Mouse (Mus musculus): ENCODE results near the gene Hoxd4.

The Hoxd4 gene

DNA sequence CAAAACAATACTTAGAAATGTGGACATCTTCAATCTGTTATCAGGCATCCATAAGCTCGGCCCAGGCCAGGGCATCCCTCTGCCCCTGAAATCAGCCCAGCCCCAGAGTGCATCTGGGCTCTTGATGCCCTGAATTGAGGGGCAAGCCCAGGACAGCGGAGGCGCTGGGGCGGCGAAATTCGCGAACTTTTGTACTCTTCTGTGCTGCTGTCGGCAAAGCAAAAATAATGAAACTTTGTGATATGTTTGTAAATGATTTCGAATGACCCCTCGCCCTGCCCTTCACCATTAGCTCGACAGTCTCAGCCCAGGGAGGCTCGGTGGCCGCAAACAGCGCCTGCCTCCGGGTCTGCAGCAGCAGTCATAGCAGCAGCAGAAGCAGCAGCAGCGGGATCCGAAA lies 13.4 kb downstream of the Hoxd4 start:
- intact Hi-C loops (cut with DNase I), result no loop called here

DNA sequence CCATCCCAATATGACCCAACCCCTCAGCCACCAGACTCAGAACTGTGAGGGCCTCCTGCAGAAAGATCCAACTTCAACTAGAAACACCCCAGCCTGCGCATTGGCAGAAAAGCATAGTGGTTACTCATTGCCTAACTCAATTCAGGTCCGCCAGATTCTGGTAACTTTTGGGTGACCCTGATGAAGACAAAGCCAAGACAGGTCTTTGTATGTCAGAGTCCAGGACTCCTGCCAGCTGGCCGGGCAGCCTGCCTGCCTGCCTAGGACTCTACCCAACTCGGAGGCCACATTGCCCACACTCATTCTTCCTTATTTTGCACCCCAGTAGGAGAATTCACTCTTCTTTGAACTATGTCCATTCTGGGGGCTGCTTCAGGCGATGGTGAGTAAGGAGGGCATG lies 14.8 kb downstream of the Hoxd4 start, which contains the start of gene Gm28230:
Gene Gm28230 (plus strand): TSS at position 178 of the 400 bp plus-strand sequence.
- intact Hi-C loops (cut with DNase I), result no loop called here

DNA sequence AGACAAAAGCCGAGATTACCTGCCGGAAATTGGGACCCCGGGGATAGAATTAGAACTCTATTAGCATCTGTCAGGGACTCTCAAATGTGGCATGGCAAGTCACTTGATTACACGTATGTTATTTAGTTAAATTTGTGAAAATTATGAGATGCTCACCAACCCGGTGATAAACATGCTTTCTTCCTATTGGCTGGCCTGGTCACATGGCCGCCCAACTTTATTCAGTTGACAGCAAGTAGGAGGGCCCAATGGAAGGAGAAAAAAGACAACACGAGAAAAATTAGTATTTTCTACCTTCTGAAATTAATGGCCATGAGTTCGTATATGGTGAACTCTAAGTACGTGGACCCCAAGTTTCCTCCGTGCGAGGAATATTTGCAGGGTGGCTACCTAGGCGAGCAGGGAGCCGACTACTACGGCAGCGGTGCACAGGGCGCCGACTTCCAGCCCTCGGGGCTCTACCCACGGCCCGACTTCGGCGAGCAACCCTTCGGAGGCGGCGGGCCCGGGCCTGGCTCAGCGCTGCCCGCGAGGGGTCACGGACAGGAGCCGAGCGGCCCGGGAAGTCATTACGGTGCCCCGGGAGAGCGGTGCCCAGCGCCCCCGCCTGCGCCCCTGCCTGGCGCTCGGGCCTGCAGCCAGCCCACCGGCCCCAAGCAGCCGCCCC lies 15.4 kb downstream of the Hoxd4 start:
- intact Hi-C loops (cut with DNase I), result no loop called here

DNA sequence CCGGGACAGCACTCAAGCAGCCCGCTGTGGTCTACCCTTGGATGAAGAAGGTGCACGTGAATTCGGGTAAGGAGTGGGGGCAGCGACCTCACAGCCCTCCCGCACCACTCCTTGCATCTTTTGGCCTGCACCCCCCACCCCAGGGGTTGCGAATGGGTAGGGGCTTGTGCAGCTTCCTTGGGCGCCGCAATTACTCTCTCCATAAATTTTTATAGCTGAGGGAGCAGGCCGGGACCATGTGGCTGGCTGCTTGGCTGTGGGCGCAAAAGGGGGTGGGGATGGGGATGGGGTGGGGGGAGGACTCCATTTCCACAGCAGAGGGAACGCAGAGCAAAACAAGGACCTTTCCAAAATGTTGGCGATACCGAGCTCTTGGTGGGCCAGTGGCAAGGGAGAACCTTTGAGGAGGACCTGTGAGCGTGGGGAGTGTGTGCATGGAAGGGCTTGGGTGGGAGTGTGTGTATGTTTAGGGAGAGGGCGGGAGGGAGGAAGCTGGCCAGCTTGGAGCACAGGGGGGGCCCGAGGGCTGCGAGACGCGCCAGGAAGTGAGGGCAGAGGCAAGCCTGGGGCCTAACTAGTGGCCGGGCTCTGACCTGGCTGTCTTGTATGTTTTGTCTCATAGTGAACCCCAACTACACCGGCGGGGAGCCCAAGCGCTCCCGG lies 16.0 kb downstream of the Hoxd4 start:
- intact Hi-C loops (cut with DNase I), result no loop called here

DNA sequence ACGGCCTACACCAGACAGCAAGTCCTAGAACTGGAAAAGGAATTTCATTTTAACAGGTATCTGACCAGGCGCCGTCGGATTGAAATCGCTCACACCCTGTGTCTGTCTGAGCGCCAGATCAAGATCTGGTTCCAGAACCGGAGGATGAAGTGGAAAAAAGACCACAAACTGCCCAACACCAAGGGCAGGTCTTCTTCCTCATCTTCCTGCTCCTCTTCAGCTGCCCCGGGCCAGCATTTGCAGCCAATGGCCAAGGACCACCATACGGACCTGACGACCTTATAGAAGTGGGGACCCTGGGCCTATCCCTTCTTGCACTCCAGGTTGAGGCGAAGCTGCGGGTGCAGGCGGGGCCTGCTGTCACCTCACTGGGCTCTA lies 16.6 kb downstream of the Hoxd4 start:
- intact Hi-C loops (cut with DNase I), result no loop called here

DNA sequence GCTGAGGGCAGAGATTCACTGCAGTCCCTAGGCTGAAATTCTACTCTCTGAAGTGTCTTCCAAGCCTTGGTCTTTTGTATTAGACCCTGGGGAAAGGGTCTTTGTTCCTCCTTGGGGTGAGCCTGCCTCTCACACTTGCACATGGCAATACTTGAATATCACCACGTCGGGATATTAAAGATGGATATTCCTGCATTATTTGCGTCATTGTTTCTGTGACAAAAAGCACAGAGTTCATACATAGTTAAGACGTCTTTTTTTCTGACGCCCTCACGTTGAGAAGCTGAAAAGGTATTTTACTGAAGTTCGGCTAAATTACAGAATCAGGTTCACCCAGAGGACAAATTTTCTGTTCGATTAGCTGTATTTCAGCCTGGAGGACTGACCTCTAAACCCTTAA lies 18.6 kb downstream of the Hoxd4 start:
- intact Hi-C loops (cut with DNase I), result no loop called here

DNA sequence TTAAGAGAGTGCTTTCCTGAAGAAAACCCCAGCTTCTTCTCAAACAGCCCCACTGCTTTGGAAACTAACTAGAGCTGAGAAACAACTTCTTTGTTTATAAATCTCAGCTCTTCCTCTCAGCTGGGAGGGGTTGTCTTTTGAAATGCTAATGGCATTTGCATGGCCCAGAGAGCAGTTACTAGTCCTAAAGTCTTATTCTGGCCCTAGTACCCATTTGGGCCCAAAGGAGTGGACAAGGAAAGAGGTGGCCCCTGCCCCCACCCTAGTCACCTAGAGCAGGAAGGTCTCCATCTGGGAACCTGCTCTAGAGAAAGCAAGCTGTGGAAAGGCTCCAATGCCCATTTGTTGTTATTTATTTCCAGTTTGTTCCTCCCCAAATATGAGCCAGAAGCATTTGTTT lies 19.3 kb downstream of the Hoxd4 start:
- intact Hi-C loops (cut with DNase I), result no loop called here

DNA sequence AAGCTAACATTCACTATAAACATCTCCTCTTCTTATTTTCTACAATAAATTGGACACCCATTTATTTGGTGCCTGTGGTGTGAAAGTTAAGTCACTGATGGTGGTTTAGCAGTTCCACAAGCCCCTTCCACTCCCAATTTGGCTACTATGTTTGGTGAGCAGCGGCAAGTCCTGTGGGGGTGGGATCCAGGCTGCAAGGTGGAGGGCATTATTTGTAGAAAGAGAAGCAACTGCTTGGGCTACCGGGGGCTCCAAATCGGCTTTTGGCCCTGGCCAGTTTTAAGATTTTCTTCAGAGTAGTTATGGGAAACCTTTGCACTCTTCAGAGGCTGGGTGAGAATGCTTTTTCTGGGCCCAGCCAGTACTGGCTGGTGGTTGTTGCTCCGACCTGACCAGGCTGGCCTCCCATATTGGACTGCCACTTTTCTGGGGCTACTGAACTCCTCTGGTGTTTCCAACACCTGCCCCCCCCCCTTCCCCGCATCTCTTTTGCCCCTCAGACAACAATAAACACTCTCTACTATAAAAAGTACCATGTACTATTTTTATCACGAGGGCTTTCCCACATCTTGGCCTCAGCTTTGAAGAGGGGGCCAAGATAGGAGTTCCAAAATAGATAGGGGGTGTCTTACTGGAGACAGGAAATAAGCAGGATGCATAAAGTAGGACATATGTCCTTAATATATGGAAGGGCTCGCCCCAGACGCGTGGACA lies 20.2 kb downstream of the Hoxd4 start:
- intact Hi-C loops (cut with DNase I), result no loop called here

DNA sequence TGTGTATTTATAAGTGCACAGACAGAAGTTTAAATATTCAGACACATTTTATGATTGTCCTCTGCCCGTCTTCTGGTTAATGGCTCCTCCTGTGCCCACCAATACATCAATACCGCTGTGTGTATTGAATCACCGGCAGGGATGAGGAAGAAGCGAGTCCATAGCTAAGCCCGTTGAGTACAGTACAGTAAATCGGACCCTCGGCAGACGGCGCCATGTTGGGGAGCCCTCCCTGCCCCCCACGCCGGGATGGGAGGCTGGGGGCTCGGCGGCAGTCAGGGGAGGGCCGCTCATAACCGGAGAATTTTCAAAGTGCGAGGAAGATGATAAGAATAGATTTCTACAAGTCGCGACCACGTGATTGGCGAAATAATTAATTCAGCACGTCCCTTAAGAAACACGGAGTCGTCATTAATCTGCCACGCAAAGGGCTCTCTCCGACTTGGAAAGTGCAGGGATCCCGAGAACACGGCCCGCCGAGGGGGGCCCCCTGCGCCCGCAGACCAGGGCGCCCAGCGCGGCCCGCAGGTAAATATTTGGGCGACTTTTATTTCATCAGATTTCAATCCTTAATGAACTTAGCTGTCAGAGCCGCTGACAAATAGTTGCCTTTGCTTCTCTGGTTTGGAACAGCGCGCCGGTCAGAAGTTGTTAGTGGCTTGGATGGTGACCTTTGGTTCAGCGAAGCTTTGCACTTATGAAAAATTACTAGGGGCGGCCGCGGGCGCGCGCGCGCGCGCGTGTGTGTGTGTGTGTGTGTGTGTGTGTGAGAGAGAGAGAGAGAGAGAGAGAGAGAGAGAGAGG lies 21.0 kb downstream of the Hoxd4 start:
- intact Hi-C loops (cut with DNase I), result no loop called here

DNA sequence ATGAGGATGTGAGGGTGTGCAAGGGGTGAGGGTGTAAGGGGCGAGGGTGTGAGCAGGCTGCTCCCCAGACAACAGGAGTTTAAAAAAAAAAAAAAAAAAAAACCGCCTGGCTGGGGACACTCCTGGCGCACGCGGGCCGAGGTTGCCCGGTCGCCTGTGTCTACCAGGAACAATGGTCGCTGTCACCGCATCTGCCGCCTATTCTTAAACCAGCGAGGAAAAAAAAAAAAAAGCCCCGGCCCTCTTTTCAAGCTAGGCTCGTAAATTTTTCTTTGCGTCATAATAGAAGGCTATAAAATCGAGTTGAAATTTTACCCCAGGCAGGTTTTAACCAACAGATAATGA lies 21.6 kb downstream of the Hoxd4 start:
- intact Hi-C loops (cut with DNase I), result no loop called here

DNA sequence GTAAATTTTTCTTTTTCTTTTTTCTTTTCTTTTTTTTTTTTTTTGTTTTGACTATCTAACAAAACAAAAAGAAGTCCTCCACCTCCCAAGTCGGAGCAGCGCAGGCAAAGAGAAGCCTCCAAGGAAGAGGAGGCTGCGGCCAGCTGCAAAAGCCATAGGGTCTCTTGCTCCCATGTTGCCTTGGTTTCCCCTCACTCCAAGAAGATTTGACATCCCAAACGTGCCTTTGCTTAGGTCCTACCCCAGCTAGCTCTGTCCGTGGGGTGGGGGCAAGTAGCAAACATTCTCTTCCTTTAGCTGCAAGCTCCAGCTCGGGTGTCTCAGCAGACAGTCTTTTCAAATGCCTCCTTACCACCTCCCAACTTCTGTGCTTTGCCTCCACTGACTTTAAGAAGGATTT lies 22.0 kb downstream of the Hoxd4 start:
- intact Hi-C loops (cut with DNase I), result no loop called here

DNA sequence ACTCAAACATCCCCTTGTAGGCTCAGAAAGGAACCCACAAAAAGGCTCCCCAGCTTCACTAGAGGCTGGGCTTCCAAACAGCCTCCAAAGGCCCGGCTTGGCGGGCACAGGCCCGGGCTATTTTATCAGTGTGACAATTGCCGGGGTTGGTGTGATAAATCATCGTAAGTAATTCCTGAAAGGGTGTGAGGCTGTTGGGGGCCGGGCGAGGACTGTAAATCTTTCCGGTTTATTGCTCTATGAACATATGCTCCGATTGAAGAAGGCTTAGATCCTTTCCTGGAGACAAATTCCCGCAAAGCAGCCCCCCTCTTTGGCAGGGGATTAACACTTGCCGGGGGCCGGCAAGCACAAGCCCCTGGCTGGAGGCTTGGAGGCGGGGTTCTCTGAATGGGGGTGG lies 22.7 kb downstream of the Hoxd4 start:
- intact Hi-C loops (cut with DNase I), result no loop called here

DNA sequence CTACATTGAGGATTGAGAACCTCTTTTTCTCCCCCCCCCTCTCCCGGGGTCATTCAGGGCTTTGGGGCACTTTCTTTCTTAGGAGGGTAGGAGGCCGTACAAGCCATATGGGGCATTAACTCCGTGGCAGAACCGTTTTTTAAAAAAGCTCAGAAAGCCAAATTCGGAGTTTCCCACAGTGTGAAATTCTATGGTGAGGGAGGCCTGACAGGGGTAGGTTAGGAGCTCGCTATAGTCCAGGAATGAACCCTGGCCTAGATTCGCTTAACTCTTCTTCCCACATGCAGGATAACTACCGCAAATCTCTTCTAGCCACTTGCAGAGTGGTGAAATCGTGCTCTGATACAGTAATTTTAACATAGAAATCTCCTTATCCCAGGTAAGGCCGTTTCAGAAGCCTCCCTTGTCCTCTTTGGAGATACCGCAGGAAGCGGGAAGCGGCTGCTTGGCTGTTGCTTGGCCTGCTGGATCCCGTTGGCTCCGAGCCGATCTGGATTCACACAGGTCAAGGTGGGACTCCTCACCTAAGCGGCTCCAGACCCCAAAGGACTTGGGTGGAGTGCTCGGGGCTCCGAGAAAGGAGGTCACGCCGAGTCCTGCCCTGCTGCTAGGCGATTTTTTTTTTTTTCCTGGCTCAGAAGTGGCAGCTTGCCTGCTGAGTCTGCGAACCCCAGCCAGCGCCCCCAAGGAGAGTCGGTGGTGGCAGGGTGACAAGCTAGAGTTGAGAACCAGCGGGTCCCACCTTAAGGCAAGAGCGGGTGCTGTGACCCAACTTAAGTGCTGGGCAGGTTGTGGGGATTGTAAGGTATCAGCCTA lies 23.5 kb downstream of the Hoxd4 start:
- intact Hi-C loops (cut with DNase I), result no loop called here

DNA sequence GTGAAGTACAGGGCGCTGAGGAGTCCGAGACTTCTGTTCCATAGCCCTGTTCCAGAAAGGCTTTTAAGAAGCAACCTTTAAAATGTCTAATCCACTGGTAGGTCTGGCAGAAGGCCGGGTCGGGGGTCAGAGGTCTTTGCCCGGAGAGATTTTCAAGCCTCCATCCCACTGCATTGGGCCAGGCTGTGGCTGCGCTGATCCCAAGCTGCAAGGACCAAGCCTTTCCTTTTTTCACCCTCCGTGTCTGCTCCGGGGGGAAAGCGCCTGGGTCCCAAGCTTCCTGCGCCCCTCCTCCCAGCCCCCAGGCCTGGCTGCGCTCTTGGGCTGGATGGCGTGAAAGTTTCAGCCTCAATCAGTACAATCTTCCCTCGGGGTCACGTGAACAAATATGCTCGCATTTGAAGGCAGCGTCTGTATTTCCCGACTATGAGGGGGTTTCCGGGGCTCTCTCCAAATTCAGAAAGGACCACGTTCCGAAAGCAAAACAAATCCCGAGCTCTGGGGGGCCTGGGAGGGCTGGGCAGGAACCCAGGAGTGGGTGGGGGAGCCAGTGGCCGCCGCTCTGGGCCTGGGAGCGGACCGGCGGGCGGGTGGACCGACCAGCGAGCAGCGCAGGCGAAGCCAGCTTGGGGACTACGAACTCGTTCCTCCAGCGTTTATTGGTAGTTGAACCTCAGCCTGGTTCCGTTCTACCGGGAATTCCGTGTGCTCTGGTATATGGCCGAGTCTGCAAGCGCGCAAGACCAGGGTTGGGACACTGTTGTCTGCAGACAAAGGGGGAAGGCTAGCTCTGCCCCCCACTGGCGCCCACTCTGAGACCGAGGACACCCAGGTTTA lies 24.3 kb downstream of the Hoxd4 start:
- intact Hi-C loops (cut with DNase I), result no loop called here

DNA sequence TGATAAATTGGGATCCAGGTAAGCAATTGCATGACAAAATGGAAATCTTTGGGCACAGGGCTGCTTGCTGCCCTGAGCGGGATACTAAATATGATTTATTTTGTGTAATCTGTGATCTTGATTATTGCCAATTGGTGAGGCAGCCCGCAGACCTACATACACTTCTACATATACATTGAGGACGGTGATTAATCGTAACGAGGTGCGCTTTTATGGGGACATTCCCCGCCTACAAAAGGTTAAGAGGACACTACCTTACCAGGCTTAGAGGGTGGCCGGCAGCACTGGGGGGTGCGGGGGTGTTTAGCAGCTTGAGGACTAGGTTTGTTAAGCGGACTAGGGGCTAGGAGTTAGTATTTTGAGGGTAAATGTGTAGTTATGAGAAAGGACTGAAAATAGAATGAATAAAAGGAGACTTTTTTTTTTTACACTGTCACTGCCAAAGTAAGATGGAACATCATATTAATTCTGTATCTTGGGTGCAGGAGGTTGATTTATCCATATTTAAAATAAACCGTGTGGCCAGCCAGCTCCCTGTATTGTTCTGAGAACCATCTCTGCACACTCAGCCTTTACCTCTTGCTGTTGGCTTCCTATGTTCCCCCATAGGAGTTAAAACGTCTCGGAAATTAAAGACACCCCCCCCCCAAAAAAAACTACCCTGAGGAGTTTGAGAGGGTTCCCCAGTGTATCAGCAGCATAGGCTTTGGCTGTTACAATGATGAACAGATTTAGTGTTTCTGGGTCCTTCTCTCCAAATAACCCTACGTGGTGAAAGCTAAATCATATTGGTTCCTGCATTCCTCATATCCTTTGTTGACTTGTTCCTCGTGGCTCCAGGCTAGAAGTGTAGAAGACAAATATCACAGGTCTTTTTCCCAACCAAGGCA lies 25.2 kb downstream of the Hoxd4 start:
- intact Hi-C loops (cut with DNase I), result no loop called here

DNA sequence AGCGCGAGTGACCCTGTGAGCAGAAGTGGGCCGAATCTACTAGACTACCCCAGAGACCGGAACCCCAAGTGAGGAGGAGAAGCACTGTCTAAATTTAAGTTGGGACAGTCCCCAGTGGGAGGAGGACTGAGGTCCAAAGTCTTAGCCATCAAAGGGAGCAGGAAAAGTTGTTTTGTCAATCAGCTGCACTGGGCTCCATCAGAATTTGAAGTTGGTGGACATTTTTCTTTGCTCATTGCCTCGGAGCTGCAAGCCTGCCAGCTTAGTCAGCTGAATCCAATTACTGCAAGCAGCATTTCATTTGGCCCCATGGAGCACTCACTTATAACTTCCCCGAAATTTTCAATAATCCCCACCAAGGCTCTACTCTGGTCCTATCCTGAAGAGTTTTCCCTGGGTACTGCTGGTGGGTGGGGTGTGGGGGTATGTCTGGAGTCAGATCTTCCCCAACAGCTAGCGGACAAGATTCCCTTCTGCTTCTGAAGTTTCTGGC lies 25.9 kb downstream of the Hoxd4 start:
- intact Hi-C loops (cut with DNase I), result no loop called here

DNA sequence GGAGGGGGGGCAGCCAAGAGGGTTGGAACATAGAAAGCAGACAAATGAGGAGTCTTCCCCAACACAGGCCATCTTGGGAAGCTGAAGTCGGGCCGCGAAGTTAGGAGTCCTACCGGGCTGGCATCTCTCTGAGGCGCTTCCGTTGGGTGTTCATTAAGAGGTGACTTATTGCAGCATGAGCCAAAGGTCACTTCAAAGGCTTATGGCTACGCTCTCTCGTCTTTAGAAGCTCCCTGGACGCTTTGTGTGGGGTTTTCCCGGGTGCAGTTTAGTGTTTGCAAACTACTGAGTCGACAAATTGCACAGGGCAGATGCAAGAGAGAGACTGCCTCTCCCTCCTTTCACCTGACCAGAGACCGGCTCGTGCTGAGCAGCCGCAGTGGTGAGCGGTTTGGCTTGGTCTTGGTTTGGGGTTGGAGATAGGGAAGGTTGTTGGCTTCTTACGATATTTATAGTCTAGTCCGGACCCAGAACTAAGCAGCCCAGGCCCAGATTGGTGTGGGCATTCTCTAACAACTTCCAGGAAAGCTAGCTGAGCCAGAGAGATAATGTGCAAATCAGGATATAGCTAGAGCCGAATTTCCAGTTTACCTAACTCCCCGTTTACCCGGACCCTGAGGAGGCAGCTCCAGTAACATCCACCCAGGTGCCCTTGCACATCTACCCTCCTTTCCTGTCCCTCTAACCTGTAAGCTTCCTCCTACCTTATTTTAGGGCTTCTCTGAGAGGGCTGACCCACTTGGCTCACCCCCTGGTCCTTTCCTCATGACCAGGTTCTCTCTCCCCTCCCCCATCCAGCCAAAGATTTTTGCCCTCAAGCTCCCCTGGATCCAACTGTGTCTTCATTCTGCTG lies 27.1 kb downstream of the Hoxd4 start:
- intact Hi-C loops (cut with DNase I), result no loop called here

DNA sequence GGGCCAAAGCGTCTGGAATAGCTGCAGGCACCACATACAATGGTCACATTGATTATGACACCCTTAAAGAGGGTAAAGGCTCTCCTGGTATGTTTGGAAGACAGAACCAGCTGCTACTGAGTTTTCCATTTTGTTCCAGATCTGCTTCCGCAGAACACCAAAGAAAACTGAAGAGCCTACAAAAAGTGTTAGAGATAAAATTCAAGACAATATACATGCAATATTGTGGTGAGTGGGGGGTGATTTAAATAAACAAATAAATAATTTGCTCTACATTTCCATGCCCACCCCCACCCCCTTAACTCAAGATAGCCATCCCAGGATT lies 27.7 kb downstream of the Hoxd4 start:
- intact Hi-C loops (cut with DNase I), result no loop called here

All from adrenal gland (tissue).